Mouse (Mus musculus) frontal cortex, postnatal 10 days (tissue): ENCODE data around the gene Ttc37.

Source experiments
- DNase-seq, 2 experiments: peaks; one replicate each; pipeline ENCODE4 v3.0.0; 2022; ENCODE audit warnings: low spot score in 2 of 2, mixed read lengths in 1 of 2

Gene Ttc37

GRCm38 (mm10) chr13:76098493-76099303, at the start of gene Ttc37, which contains the start of gene Arsk:
Ttc37 (plus strand) TSS chr13:76098734.
Arsk (minus strand) TSS chr13:76098660.
- DNase-seq, result peak; percentile 91 to 93

DNA sequence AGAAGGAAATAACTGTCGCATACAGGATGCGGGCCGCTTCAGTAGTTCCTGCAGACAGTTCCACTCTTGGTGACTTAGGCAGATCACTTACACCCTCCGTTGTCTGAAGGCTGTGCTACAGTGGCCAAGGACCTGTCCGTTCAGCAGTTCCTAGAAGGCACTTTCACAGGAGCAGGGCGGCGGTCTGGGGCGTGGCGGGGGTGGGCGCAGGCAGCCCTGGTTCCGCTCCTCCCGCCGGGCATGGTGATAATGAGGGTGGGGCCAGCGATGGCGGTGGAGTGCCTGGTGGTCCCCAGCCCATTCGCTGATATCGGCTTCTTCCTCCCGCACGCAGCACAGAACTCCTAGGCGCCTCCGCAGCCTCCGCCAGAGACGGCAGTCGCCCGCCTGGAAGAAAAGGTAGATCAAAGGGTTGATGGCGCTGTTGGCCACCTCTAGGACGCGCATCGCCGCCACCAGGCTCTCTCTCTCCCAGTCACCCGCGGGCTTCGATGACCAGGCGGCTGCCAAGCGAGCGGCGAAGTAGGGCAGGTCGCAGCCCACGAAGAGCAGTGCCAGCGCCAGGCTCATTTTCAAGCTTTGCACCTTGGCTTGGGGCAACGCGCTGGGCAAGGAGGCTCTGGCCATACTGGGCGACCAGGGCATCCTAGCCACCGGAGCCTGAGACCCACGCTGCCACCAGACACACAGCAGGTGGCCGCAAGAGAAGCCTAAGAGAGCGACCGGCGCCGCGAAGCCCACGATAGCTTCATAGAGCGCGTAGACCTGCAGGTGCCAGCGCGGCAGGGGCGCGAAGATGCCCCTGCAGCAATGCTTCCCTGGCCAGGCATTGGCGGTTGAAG, 42.9 kb upstream of the Ttc37 start:
- peak in 1 of 2 experiments; percentile 32 for DNase-seq

GRCm38 (mm10) chr13:76056261-76056724, 42.2 kb upstream of the Ttc37 start:
- peak; percentile 53 to 70 for DNase-seq

DNA sequence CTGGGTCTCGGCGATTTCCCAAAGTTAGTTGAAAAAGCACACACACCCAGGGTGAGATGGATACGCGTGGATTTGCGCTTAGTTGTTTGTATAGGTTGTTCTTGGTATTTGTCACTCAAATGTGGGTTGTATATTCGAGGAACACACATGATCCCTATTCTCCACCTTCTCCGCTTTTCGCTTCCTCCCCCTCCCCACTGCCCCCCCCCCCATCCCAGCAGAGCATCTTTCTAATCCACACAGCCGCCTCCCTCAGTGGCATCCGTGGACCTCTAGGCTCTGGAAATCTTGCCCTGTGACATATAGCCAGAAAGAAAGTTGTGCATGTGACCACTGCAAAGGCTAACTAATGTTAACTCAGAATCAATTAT, 41.7 kb upstream of the Ttc37 start, which contains the start of gene Gpr150:
Gene Gpr150 (minus strand): TSS at position 101 of the 371 bp plus-strand sequence.
- no peak for DNase-seq

DNA sequence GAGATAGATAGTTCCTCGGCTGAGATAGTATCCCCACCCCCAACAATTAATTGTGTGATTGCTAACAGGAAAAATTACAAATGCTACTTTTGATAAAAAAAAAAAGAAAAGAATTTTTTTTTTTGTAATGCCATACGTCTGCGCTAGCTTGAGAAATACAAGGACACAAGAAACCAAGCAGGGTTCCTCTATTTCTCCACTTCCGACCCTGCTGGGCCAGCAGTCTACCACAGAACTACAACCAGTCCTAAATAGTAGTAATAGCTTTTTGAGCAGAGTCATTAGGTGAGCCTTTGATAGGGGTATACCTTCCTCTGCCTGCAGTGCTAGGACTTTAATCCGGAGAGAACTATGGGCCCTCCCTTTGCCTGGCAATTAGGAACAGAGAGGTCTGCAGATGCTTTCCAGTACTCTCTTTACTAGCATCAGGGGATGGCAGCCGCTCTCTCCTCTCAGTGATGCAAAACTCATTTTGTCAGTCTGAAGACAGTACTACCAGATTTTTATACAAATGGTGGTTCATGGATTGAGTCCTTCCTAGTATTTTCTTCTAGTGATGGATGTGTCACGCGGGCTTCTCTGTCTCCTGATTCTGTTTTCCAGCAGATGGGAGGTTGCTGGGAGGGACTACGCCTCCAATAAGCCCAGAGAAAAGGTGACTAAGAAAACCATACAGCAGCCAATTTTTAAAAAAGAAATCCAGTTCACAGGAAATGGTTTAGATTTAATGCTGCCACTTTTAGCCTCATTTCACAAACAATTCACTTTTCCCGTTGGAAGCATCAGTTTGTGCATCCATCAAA, 41.1 kb upstream of the Ttc37 start:
- no peak for DNase-seq

DNA sequence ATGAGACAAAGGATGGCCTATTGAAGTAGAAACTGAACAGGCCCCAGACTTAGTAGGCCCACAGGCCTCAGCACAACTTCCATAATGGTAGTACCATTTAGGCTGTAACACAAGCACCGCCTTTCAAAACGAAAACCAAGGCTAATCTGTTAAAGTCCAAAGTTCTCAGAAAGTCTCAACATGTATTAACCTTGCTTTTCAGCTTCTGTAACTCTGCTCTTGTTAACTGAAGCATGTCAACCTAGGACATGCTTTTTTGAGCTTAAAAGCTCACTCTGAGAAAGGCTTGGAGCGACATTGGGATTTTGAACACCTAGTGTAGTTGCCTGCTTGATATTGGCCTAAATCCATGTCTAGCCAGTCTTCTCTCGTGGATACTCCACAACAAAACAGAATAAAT, 38.9 kb upstream of the Ttc37 start:
- DNase-seq, result no peak

DNA sequence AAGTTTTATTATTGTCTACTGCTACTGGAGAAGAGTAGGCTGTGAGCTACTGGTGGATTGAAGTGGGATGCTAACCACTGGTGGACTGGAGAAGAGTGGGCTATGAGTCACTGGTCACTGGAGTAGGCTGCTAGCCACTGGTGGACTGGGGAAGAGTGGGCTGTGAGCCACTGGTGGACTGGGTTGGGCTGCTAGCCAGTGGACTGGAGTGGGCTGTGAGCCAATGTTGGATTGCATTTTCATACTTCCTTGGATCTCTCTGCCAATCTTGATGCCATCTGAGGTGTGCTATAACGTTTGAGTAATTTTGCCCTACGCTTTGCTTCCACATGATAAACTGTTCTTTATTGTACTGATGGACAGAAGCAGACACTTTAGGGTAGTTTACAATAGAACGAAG, 36.4 kb upstream of the Ttc37 start:
- no peak for DNase-seq

DNA sequence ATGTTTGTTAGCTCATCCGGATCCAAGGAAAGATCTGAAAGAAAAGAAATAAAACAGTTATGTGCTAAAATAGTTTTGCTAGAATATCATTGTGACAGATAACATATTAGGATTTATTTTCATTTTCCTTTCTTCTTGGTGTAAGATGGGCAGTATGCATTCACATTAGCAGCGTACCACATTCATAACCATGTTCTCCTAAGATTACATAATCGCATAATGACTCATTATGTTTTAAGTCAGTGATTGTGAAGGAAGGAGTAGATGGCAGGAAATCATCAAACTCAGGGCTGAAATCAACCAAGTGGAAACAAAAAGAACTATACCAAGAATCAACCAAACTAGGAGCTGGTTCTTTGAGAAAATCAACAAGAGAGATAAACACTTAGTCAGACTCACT, 36.0 kb upstream of the Ttc37 start:
- no peak for DNase-seq

GRCm38 (mm10) chr13:76063548-76063947, 35.0 kb upstream of the Ttc37 start:
- DNase-seq, result no peak

GRCm38 (mm10) chr13:76064363-76064945, 34.1 kb upstream of the Ttc37 start:
- no peak for DNase-seq

GRCm38 (mm10) chr13:76074323-76074722, 24.2 kb upstream of the Ttc37 start:
- DNase-seq, result no peak

GRCm38 (mm10) chr13:76098116-76098492, 430 bp upstream of the Ttc37 start:
- no peak for DNase-seq

GRCm38 (mm10) chr13:76101989-76102388, 3.5 kb downstream of the Ttc37 start:
- no peak for DNase-seq

DNA sequence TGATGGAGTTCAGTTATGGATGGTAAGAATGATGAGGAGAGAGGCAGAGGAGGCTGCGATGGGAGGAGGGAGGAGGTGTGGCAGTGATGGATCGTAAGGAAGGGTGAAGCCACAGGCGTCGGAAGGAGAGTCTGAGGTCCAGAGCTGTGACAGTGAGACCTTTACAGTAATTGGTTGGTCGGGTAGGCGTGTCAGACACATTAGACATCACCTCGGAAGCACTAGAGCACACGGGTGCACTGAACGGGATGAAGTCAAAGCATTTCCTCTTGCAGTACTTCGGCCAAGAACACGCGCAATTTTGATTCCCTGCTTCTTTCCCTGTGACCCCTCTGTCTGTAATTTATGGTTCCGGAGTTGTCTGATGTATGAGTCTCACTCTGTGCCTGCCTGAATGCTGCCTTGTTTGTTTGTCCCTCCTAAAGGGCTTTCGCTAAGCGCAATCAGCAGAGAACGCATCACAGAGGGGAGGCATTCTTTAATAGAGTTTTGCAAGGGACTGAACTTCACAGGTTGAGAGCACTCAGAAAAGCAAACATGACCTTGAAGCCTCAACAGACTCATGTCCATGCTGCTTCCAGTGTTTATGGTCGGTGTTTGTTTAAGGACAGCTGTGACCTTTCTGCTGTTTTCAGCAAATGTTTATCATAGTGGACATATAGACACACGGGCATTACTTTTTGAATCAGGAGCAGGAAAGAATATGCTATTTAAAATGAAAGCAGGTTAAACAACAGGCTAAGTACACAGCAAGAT, 10.7 kb downstream of the Ttc37 start:
- DNase-seq, result no peak

DNA sequence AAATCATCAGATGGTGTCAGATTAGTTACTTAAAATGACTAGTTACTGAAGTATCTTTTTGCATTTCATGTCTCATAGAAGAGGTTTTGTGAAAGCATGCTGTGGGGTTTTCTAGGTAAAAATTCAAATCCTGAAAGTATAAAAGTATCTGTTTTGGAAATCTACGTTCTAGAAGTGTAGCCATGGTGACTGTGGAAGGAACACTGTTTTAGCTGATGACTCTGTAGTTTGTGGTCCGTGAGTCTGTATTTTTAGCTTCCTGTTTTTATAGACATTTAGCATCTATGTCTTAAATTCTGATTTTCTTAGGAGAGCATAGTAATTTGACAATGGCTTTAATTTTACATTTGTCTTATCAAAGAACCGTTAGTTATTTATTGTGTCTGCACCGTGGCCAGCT, 30.3 kb downstream of the Ttc37 start:
- DNase-seq, result no peak

DNA sequence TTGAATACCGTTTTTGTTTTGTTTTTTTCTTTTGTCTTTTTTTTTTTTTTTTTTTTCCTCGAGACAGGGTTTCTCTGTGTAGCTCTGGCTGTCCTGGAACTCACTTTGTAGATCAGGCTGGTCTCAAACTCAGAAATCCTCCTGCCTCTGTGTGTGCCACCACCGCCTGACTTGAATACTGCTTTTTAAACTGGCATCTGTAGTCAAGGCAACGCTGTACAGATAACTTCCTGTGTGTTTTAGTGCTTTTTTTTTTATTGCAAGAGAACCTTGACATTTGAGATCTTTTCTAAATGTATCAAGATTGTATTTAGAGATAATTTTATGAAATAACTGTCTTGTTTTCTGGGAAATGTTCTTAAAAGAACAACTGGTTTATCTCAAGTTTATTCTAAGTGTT, 33.9 kb downstream of the Ttc37 start:
- DNase-seq, result no peak

GRCm38 (mm10) chr13:76138862-76139261, 40.3 kb downstream of the Ttc37 start:
- no peak for DNase-seq

DNA sequence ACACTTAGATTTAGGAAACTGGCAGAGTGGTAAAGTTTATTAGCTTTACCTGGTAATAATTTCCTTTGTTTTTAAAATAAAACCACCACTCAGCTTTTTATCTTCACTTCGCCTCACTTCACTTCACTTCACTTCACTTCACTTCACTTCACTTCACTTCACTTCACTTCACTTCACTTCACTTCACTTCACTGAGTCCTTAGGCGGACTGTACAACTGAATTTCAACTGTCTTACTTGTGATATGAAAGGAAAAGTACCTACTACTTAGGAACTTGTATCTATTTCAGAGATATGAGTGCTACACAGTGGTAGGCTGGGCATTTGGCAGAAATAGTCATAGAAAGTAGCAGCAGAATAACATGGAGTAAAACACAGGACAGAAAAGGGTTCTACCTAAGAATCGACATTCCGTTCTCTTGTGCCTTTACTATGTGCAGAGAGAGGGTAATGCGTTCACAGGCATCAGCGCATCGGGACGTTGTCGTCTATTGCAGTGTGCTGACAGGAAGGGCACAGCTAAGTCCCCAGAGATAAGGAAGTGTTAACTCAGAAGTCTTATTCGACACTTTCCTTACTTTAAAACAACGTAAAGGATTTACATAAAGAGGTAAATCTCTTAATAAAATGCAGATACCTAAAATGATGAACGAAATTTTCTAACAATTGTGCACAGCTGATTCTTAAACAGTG, 42.7 kb downstream of the Ttc37 start:
- DNase-seq, result no peak

DNA sequence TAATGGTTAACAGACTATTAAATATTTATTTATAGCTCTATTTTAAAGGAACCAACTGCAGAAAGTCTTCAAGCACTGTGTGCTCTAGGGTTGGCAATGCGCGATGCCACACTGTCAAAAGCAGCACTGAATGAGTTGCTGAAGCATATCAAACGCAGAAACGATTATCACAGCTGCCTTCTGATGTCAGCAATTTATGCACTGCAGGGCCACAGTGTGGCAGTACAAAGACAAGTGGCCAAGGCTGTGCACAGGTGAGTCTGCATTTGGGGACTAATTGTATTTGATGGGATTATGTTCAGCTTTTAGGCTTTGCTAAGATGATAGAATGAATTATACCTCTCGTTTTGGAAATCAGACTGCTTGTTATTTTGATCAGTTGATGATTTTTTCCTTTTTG, 51.9 kb downstream of the Ttc37 start:
- DNase-seq, result no peak

- DNase-seq, result no peak
Observed at GRCm38 (mm10) chr13:76157099-76157498, 58.6 kb downstream of the Ttc37 start.
